Mouse (Mus musculus) heart, postnatal 0 days (tissue): ENCODE data around the gene Rad51c. TPM values are rescaled to one million over a fixed set of nuclear protein-coding genes. Genes with fewer than 3 reads are reported as not detected.
"Not testable (repeated sequence)": the region's sequence is repeated elsewhere in the genome, so short reads cannot be mapped to it uniquely, and the experiment has no call there.

ENCODE experiments used
- ATAC-seq: fragments of 200-750 bp; cut with Nextera tagmentation; 2 replicates; pipeline ENCODE4 v1.8.0; 2017; ENCODE audit warnings: low read depth, moderate number of reproducible peaks, moderate library complexity; ENCODE audit not compliant: insufficient read depth
- DNase-seq: peaks from one replicate; pipeline ENCODE4 v3.0.0-alpha.2; 2016; ENCODE audit warnings: low spot score
- H3K27ac ChIP-seq: fragments of 300-500 bp; sonication (generic); 2 replicates; pipeline ENCODE4 v1.5.1; 2014; ENCODE audit warnings: low read depth, mild to moderate bottlenecking
- H3K27me3 ChIP-seq: fragments of 300-500 bp; sonication (generic); 2 replicates; pipeline ENCODE4 v1.6.1; 2014; ENCODE audit warnings: low read length, mixed read lengths; ENCODE audit not compliant: control insufficient read depth, insufficient read depth
- H3K36me3 ChIP-seq: fragments of 300-500 bp; sonication (generic); replicated peaks from 2 replicates; pipeline ENCODE4 v1.6.1; 2014; ENCODE audit warnings: low read length, mixed read lengths; ENCODE audit not compliant: control insufficient read depth, insufficient read depth
- H3K4me1 ChIP-seq: fragments of 300-500 bp; sonication (generic); 2 replicates; pipeline ENCODE4 v1.6.1; 2014; ENCODE audit warnings: antibody characterized with exemption; ENCODE audit not compliant: control insufficient read depth, insufficient read depth
- H3K4me2 ChIP-seq: fragments of 300-500 bp; sonication (generic); 2 replicates; pipeline ENCODE4 v1.6.1; 2014; ENCODE audit warnings: low read depth, mild to moderate bottlenecking, low read length, moderate library complexity
- H3K4me3 ChIP-seq: fragments of 300-500 bp; sonication (generic); 2 replicates; pipeline ENCODE4 v1.5.1; 2014; ENCODE audit warnings: low read depth, low read length
- H3K9ac ChIP-seq: fragments of 300-500 bp; sonication (generic); replicated peaks from 2 replicates; pipeline ENCODE4 v1.6.1; 2014; ENCODE audit warnings: low read depth, low read length, mixed read lengths
- H3K9me3 ChIP-seq: fragments of 300-500 bp; sonication (generic); replicated peaks from 2 replicates; pipeline ENCODE4 v1.6.1; 2016; ENCODE audit warnings: low read length; ENCODE audit not compliant: control insufficient read depth
- CTCF ChIP-seq: IDR thresholded peaks from 2 replicates; pipeline ENCODE4 v1.5.1; 2016; ENCODE audit warnings: antibody characterized with exemption, control low read depth, low read depth
- EP300 ChIP-seq: IDR thresholded peaks from 2 replicates; pipeline ENCODE4 v1.6.1; 2016; ENCODE audit warnings: antibody characterized with exemption, low read depth
- WGBS: fragments of 180-500 bp; shearing (Covaris S2); extraction: QIAGEN DNeasy Blood & Tissue Kit; methylation state at CpG from one replicate; pipeline ENCODE4 v1.1.7; 2014; 5-methylcytosine and 5-hydroxymethylcytosine counted together
- polyA plus RNA-seq: library from polyadenylated mRNA; unstranded; fragments of >200 nt; fragmentation: Nextera tagmentation; extraction: Ambion mirVana; gene quantifications from 2 replicates; pipeline ENCODE4 v1.2.1, GENCODE M21; 2015
- total RNA-seq: library from RNA; depleted of rRNA; stranded (reverse); fragments of >200 nt; gene quantifications from 2 replicates; pipeline ENCODE4 v1.2.3, GENCODE M21; 2014; ENCODE audit warnings: low replicate concordance

Rad51c gene
- total and polyA plus RNA-seq, 2 experiments from 2014 or later = 5.2 to 6.9 TPM

DNA sequence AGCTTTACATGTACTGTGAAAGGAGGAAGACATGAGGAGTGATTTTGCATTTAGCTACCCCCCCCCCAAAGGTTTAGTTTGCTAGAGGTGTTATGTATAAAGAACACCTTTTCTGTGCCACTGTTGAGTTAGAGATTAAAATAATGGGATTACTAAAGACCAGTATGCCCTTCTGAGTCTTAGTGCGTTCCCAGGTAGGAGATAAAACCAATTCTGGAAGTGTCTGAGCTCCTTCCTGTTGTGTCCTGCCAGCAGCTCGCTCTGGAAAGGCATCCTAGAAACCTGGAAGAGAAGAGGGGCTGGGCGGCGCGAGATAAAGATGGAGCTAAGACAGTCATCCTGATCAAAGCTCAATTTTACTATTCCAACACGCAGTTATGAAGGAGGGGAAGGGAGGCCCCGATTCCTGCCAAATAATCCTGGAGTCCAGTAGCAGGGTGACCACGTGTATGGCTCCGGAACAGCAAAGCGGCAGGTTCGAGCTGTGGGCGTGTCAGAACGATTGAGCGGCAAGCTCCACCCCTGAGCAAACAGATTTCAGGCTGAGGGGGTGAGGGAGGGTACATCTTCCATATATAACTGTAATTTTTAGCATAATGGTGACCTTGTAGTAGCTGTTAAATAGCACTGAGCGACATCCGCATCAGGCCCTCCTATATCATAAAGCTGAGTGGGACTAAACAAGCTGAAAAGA lies 40.1 kb upstream of the Rad51c start:
- TF ChIP-seq CTCF = no peak
- no peak for TF ChIP-seq EP300
- ATAC-seq (no peak), DNase-seq (no peak)
- peak overlapping the region; percentile 18; the same call in 1 of the 2 replicates for H3K4me2 ChIP-seq
- peaks cover 3% of the 10 kb centered on the region; the same call in 1 of the 2 replicates for H3K4me1 ChIP-seq
- H3K9me3 ChIP-seq = no peaks in the 10 kb centered on the region
- H3K4me3 ChIP-seq = no peak overlapping the region
- H3K36me3 ChIP-seq = no peaks in the 10 kb centered on the region
- no peak overlapping the region for H3K9ac ChIP-seq
- no peaks in the 10 kb centered on the region for H3K27me3 ChIP-seq
- 9% methylated on average over 16 of the region's 16 CpGs for WGBS
- no peak overlapping the region for H3K27ac ChIP-seq

DNA sequence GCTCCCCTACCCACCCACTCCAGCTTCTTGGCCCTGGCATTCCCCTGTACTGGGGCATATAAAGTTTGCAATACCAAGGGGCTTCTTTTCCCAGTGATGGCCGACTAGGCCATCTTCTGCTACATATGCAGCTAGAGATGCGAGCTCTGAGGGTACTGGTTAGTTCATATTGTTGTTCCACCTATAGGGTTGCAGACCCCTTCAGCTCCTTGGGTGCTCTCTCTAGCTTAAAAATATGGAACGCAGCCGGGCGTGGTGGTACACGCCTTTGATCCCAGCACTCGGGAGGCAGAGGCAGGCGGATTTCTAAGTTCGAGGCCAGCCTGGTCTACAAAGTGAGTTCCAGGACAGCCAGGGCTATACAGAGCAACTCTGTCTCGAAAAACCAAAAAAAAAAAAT lies 39.3 kb upstream of the Rad51c start:
- not testable (repeated sequence) for H3K27ac ChIP-seq, DNase-seq, H3K4me3 ChIP-seq, H3K36me3 ChIP-seq, H3K4me1 ChIP-seq, H3K9me3 ChIP-seq, ATAC-seq, H3K27me3 ChIP-seq, H3K4me2 ChIP-seq, H3K9ac ChIP-seq
- WGBS = 69% methylated on average over 10 of the region's 10 CpGs

DNA sequence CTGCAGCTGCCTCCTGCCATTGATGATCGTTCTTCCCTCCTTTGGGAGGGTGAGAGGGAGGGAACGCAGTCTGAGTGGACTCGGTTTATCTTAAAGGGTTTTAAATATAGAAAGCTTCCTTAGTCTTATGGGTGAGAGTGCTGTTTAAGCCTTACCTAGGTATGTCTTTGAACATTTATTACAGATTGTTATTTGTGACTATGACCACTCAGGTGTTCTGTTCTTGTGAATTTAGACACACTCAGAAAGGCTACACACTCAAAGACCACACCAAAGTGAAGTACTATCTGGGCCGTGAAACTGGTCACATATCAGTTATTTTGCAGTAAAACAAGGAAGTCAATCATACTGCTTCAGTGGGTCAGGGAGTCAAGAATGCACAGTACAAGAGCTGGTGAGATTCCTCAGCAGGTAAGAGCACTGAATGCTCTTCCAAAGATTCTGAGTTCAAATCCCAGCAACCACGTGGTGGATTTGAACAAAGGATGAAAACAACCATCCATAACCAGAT lies 38.7 kb upstream of the Rad51c start:
- 0% methylated on average over 5 of the region's 5 CpGs for WGBS
- Histone ChIP-seq H3K27me3 (no peaks in the 10 kb centered on the region), H3K36me3 (no peaks in the 10 kb centered on the region), H3K4me3 (no peak overlapping the region), H3K9ac (no peak overlapping the region), H3K27ac (peak overlapping the region; percentile 69), H3K9me3 (no peaks in the 10 kb centered on the region), H3K4me1 (peaks cover 3% of the 10 kb centered on the region; the same call in 1 of the 2 replicates), H3K4me2 (0 out of 2 replicates have a peak overlapping the region, but pooled peaks have one; percentile 21)
- no peak for ATAC-seq
- DNase-seq = peak; percentile 91
- TF ChIP-seq CTCF = no peak
- TF ChIP-seq EP300 = no peak

DNA sequence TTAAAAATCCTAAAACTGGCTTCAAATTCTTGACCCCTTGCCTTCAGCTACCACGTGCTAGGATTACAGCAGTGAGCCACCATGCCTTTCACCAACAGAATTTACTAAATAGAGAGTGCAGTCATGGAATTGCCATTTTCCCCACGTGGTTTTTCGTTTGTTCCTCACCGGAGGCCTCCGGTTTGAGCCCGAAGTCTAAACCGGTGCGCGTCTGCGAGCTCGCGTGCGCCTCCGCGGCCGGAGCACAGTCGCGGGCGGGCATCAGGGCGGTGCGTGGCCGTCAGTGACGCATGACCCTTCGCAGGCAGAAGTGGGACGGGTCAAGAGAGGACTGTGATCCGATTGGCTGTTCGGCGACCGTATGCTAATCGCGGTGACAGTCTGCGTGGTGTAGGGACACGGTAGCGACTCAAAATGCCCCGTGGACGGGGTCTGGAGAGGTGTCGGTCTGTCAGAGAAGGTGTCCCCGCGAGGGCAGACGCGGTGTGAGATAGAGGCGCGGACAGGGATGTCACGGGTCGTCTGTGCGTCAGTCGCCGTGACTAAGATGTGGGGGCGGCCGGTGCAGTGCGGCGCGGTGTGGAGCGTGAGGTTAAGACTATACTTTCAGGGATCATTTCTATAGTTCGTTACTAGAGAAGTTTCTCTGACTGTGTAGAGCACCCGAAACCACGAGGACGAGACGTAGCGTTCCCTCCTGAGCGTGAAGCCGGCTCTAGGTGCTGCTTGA lies 38.1 kb upstream of the Rad51c start:
- H3K4me1 ChIP-seq, H3K36me3 ChIP-seq, H3K9ac ChIP-seq, H3K9me3 ChIP-seq, H3K27me3 ChIP-seq: not testable (repeated sequence)
- H3K4me2 ChIP-seq = peak overlapping the region; percentile 54
- peak overlapping the region; percentile 59 for H3K27ac ChIP-seq
- DNase-seq (peak; percentile 46), ATAC-seq (peak; percentile 99)
- peak overlapping the region; percentile 24; the same call in 1 of the 2 replicates for H3K4me3 ChIP-seq
- under 1% methylated on average over 28 of the region's 62 CpGs for WGBS

DNA sequence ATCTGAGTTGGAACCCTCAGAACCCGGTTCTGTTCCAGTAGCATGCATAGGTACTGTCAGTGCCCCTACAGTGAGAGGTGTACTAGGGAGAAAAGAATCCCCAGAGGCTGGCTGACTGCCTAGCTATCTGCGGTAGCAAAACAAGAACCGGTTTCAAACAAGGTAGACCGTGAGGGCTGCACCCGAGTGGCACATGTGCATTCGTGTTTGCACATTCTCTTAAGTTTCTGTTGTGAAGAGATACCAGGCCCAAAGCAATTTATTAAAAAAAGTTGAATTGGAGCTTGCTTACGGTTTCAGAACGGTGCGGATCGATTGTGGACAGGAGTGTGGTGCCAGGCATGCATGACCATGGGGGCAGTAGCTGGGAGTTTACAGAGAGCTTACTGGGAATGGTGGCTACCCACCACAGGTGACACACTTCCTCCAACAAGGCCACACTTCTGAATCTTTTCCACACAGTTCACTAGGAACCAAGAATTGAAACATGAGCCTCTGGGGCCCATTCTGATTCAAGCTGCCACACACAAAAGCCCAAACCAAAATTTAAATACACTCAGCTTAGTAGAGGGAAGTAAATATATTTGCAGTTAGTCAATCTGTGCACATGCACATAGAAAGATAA lies 35.2 kb upstream of the Rad51c start:
- no peaks in the 10 kb centered on the region for H3K9me3 ChIP-seq
- no peak overlapping the region for H3K4me2 ChIP-seq
- no peak for ATAC-seq
- no peaks in the 10 kb centered on the region for H3K36me3 ChIP-seq
- DNase-seq = no peak
- no peak overlapping the region for H3K4me3 ChIP-seq
- 82% methylated on average over 10 of the region's 10 CpGs for WGBS
- no peak overlapping the region for H3K27ac ChIP-seq
- no peaks in the 10 kb centered on the region for H3K4me1 ChIP-seq
- H3K9ac ChIP-seq = no peak overlapping the region
- no peak for TF ChIP-seq EP300
- TF ChIP-seq CTCF = no peak
- no peaks in the 10 kb centered on the region for H3K27me3 ChIP-seq
